Mouse (Mus musculus) heart, embryonic 16.5 days (tissue): Measurements from ENCODE around the gene Atp2b2. TPM values are rescaled to one million over a fixed set of nuclear protein-coding genes. Genes with fewer than 3 reads are reported as not detected.
"Not testable (repeated sequence)": the region's sequence is repeated elsewhere in the genome, so short reads cannot be mapped to it uniquely, and the experiment has no call there.

Source experiments
- ATAC-seq: fragments of 200-750 bp; cut with Nextera tagmentation; replicated peaks from 2 replicates; pipeline ENCODE4 v1.8.0; 2017; ENCODE audit warnings: moderate number of reproducible peaks; ENCODE audit not compliant: insufficient read depth, low FRiP score; ENCODE audit errors: extremely low read depth
- H3K27ac ChIP-seq: fragments of 300-500 bp; sonication (generic); 2 replicates; pipeline ENCODE4 v1.5.1; 2014; ENCODE audit warnings: mild to moderate bottlenecking, low read length, control low read depth, moderate library complexity
- H3K27me3 ChIP-seq: fragments of 300-500 bp; sonication (generic); 2 replicates; pipeline ENCODE4 v1.6.1; 2014; ENCODE audit warnings: low read length, mixed read lengths; ENCODE audit not compliant: control insufficient read depth, insufficient read depth
- H3K36me3 ChIP-seq: fragments of 300-500 bp; sonication (generic); 2 replicates; pipeline ENCODE4 v1.6.1; 2014; ENCODE audit not compliant: control insufficient read depth, insufficient read depth
- H3K4me1 ChIP-seq: fragments of 300-500 bp; sonication (generic); 2 replicates; pipeline ENCODE4 v1.6.1; 2014; ENCODE audit warnings: low read length, mixed read lengths; ENCODE audit not compliant: control insufficient read depth, insufficient read depth
- H3K4me2 ChIP-seq: fragments of 300-500 bp; sonication (generic); 2 replicates; pipeline ENCODE4 v1.6.1; 2014; ENCODE audit warnings: low read depth, mild to moderate bottlenecking, control low read depth, low read length
- H3K4me3 ChIP-seq: fragments of 300-500 bp; sonication (generic); 2 replicates; pipeline ENCODE4 v1.5.1; 2014; ENCODE audit warnings: mild to moderate bottlenecking, control low read depth, low read length
- H3K9ac ChIP-seq: fragments of 300-500 bp; sonication (generic); 2 replicates; pipeline ENCODE4 v1.6.1; 2014; ENCODE audit warnings: low read length, control low read depth
- H3K9me3 ChIP-seq: fragments of 300-500 bp; sonication (generic); replicated peaks from 2 replicates; pipeline ENCODE4 v1.6.1; 2016; ENCODE audit warnings: low read length; ENCODE audit not compliant: control insufficient read depth
- WGBS: fragments of 180-500 bp; shearing (Covaris S2); extraction: QIAGEN DNeasy Blood & Tissue Kit; methylation state at CpG from one replicate; pipeline ENCODE4 v1.1.7; 2014; 5-methylcytosine and 5-hydroxymethylcytosine counted together
- polyA plus RNA-seq: library from polyadenylated mRNA; unstranded; fragments of >200 nt; fragmentation: Nextera tagmentation; extraction: Ambion mirVana; gene quantifications from 2 replicates; pipeline ENCODE4 v1.2.1, GENCODE M21; 2015

Atp2b2 gene
- polyA plus RNA-seq, 1 experiment from 2014 or later: 0.12 TPM

DNA sequence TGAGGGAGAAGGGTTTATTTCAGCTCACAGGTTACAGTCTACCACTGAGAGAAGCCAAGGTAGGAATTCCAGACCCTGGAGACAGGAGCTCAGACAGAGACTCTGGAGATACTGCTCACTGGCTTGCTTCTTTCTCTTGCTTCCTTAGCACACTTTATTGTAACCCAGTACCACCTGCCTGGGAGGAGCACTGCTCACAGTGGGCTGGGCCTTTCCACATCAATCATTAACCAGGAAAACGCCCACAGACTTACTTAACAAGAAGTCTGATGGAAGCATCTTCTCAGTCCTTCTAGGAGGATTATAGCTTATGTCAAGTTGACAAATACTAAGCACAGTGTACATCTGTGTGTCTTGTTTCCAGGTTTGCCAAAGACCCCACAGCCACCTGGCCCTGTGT, 327.6 kb downstream of the Atp2b2 start:
- Histone ChIP-seq H3K9ac (no peak overlapping the region), H3K4me3 (no peak overlapping the region), H3K4me2 (no peak overlapping the region), H3K27me3 (no peaks in the 10 kb centered on the region), H3K4me1 (no peaks in the 10 kb centered on the region; the same call in 1 of the 2 replicates), H3K9me3 (no peaks in the 10 kb centered on the region), H3K27ac (no peak overlapping the region), H3K36me3 (peaks cover 66% of the 10 kb centered on the region)
- ATAC-seq: no peak
- WGBS: 83% methylated on average over 1 of the region's 1 CpGs

DNA sequence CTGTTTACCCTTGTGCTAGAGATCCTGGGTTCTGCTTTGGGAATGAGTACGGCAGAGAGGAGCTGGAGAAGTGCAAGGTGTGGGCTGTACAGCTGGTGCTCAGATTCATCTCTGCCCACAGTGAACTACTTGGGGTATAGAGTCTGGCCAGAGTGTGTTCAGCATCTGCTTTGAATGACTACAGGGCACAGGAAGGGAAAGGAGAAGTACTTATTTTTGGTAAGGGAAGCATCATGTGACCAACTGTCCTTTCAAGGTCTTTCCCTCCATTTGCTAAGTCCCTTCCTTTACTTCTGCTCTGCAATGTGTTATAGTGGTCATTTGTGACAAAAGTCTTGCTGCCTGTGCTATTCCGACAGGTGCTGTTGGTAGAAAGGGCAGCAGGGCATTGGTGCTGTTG, 328.1 kb downstream of the Atp2b2 start:
- Histone ChIP-seq H3K27me3 (no peaks in the 10 kb centered on the region), H3K27ac (no peak overlapping the region), H3K4me1 (no peaks in the 10 kb centered on the region; the same call in 1 of the 2 replicates), H3K36me3 (peaks cover 66% of the 10 kb centered on the region), H3K4me2 (no peak overlapping the region), H3K9ac (no peak overlapping the region), H3K4me3 (no peak overlapping the region), H3K9me3 (no peaks in the 10 kb centered on the region)
- 91% methylated on average over 2 of the region's 2 CpGs for WGBS
- no peak for ATAC-seq

GRCm38 (mm10) chr6:113713389-113713788, 329.0 kb downstream of the Atp2b2 start:
- H3K9me3 ChIP-seq, H3K4me3 ChIP-seq, H3K4me1 ChIP-seq, H3K27me3 ChIP-seq, ATAC-seq, H3K9ac ChIP-seq, H3K27ac ChIP-seq, H3K4me2 ChIP-seq: not testable (repeated sequence)
- H3K36me3 ChIP-seq: peaks cover 70% of the 10 kb centered on the region
- 88% methylated on average over 5 of the region's 5 CpGs for WGBS

GRCm38 (mm10) chr6:113712718-113713117, 329.7 kb downstream of the Atp2b2 start:
- Histone ChIP-seq H3K27me3 (no peaks in the 10 kb centered on the region), H3K27ac (no peak overlapping the region), H3K9ac (no peak overlapping the region), H3K4me3 (no peak overlapping the region), H3K4me1 (no peaks in the 10 kb centered on the region; the same call in 1 of the 2 replicates), H3K4me2 (no peak overlapping the region), H3K9me3 (no peaks in the 10 kb centered on the region), H3K36me3 (peaks cover 76% of the 10 kb centered on the region)
- ATAC-seq: no peak
- WGBS: 85% methylated on average over 3 of the region's 3 CpGs

- H3K27ac ChIP-seq: peak overlapping the region; percentile 92
- under 1% methylated on average over 88 of the region's 113 CpGs for WGBS
- H3K4me1 ChIP-seq: peaks cover 23% of the 10 kb centered on the region
- H3K27me3 ChIP-seq: no peaks in the 10 kb centered on the region
- peak overlapping the region; percentile 85 for H3K4me2 ChIP-seq
- peak overlapping the region; percentile 94 for H3K9ac ChIP-seq
- peak overlapping the region; percentile 98 for H3K4me3 ChIP-seq
- ATAC-seq: peak; percentile 43
- peaks cover 12% of the 10 kb centered on the region for H3K36me3 ChIP-seq
- no peaks in the 10 kb centered on the region for H3K9me3 ChIP-seq
Observed at GRCm38 (mm10) chr6:113697222-113698205, 344.9 kb downstream of the Atp2b2 start.

DNA sequence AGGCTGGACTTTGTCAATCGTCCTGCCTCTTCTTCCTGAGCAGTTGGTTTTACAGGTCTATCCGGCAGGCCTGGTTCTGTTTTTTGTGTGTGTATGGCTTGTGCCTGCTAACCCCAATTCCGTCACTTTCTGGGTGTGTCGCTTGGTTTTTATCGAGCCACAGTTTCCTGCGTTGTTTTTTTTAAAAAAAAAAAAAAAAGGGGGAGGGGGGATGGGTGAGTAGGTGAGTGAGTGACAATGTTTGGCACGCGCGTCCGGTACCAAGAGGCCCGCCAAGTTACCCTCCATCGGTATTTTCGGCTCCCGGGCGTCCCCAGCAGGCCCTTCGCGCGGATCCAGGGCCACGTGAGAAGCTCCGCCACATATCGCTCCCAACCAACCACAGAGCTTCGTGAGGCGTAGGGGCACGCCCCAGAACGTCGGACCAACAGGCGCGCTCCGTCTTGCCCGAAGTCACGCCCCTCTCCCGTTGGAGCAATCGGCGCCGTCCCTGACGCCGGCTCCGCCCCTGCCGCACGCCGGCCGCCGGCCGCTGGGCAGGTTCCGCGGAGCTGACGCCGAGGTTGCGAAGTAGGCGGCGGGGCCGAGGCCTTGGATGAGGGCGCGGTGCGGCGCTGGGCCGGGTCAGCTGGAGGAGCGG, 345.7 kb downstream of the Atp2b2 start, which contains the start of gene Tatdn2:
Gene Tatdn2 (plus strand): TSS at position 469 of the 640 bp plus-strand sequence.
- no peaks in the 10 kb centered on the region for H3K9me3 ChIP-seq
- H3K9ac ChIP-seq: peak within 1 kb of the TSS; percentile 94
- peaks cover 6% of the 10 kb centered on the region for H3K36me3 ChIP-seq
- H3K4me3 ChIP-seq: peak within 1 kb of the TSS; percentile 98
- peaks cover 23% of the 10 kb centered on the region for H3K4me1 ChIP-seq
- H3K4me2 ChIP-seq: peak within 1 kb of the TSS; percentile 85
- peak; percentile 99 for ATAC-seq
- peak within 1 kb of the TSS; percentile 94 for H3K27ac ChIP-seq
- under 1% methylated on average over 58 of the region's 58 CpGs for WGBS
- no peaks in the 10 kb centered on the region for H3K27me3 ChIP-seq

DNA sequence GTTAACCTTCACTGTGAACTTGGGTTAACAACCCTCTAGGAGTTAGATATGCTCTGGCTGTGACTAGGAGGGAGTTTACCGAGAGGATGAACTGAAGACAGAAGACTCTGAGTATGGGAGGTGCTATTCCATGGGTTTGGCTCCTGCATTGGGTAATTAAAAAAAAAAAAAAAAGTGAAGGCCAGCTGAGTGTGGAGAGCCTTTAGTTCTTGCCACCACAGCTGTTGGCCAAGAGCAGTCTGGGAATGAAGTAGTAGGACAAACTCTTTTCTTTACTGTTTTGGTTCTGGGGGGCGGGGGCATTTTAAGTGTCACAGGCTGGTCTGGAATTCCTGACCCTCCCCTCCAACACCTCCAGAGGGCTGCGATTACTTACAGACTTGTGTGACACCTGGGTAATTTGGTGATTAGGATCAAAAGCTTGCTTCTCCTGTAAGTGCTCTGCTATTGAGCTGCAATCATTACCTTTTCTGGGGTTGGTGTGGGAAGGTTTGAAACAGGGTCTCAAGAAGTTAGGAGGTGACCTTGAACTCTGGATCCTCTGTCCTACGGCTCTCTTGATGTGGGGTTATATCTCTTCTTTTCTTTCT, 346.6 kb downstream of the Atp2b2 start:
- Histone ChIP-seq H3K4me2 (peak overlapping the region; percentile 69), H3K27me3 (no peaks in the 10 kb centered on the region), H3K4me3 (peak overlapping the region; percentile 98), H3K9me3 (no peaks in the 10 kb centered on the region), H3K9ac (peak overlapping the region; percentile 66), H3K36me3 (no peaks in the 10 kb centered on the region; the same call in 1 of the 2 replicates), H3K27ac (peak overlapping the region; percentile 94), H3K4me1 (peaks cover 26% of the 10 kb centered on the region)
- no peak for ATAC-seq
- 49% methylated on average over 4 of the region's 4 CpGs for WGBS

- no peak overlapping the region for H3K9ac ChIP-seq
- H3K4me2 ChIP-seq: no peak overlapping the region
- H3K4me1 ChIP-seq: peaks cover 30% of the 10 kb centered on the region
- no peaks in the 10 kb centered on the region for H3K27me3 ChIP-seq
- 72% methylated on average over 1 of the region's 1 CpGs for WGBS
- no peaks in the 10 kb centered on the region; the same call in 1 of the 2 replicates for H3K36me3 ChIP-seq
- no peaks in the 10 kb centered on the region for H3K9me3 ChIP-seq
- H3K4me3 ChIP-seq: no peak overlapping the region
- ATAC-seq: no peak
- H3K27ac ChIP-seq: no peak overlapping the region
Observed at GRCm38 (mm10) chr6:113695203-113695602, 347.2 kb downstream of the Atp2b2 start.
